Mouse (Mus musculus) kidney, adult 2 months (tissue): ENCODE data around the gene Oas1a.

Experiments used
- CTCF ChIP-seq: fragments of 200-500 bp; conservative IDR thresholded peaks from 2 replicates; pipeline ENCODE4 v1.5.1; 2011; ENCODE audit warnings: low read depth, mild to moderate bottlenecking, control low read depth, low read length, moderate library complexity, mixed read lengths; ENCODE audit not compliant: insufficient read depth, insufficient read length
- POLR2A ChIP-seq: fragments of 200-500 bp; IDR thresholded peaks from one replicate; pipeline ENCODE4 v1.6.1; 2011; ENCODE audit warnings: low read depth, low read length, control low read depth

- TF ChIP-seq CTCF, result no peak
- no peak for TF ChIP-seq POLR2A
Observed at GRCm38 (mm10) chr5:120847067-120847466, 60.3 kb downstream of the Oas1a start, which contains the start of gene Oas1f.
